Mouse (Mus musculus): ENCODE measurements at regions not wholly inside any gene's neighbourhood (a gene's known extent, or its start where the extent isn't known, plus 50 kb on each side); places are given as distances from the start of the nearest gene placed in this dataset.

GRCm38 (mm10) chr16:29909923-29910465 is 154.2 kb upstream of the Hes1 start:
- TF ChIP-seq CTCF (IDR thresholded peaks at IDR 0.05; ENCODE audit: low read depth) (no peak), EP300 (IDR thresholded peaks at IDR 0.05; ENCODE audit: low read depth) (no peak)
